Mouse (Mus musculus) mesoderm, embryonic 11.5 days (tissue): ENCODE measurements around the gene Mroh3.

ENCODE experiments used
- DNase-seq: peaks from one replicate; pipeline ENCODE4 v3.0.0-alpha.2; 2012; ENCODE audit warnings: low read depth, low spot score

The Mroh3 gene

DNA sequence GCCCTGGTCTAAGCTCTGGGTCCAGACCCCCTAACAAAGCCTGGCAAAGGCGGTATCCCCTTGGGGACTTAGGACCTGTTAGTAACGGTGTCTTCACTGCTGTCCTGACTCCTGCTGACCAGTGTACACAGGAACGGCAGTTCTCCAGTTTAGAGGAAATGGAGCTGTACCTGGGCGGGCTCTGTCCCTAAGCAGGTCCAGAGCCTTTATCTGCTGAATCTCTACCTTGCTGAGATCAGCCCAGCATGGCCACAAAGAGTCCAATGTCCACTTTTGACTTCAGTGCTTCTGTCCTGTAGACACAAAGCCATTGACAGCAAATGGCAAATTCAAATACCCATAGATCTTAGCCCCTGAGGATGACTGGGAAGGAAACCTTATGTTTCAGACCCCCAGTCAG lies 55.7 kb downstream of the Mroh3 start:
- no peak for DNase-seq

DNA sequence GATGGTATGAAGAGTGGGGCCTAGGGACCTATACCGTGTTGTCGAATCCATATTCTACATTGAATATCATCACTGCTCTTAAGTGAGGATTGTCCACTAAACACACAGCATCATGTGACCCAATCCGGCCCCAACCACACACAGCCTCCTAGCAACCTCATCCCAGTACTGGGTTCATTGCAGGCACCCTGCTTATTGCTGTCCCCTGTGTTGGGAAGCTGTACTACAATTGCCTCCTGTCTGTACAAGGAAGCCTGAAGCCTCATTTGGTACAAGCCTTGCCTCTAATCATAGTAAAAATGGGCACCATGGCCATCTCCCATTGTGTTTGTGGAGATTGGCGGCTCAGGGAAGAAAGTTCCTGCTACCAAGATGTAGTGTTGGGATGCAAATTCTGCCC lies 56.3 kb downstream of the Mroh3 start:
- no peak for DNase-seq

DNA sequence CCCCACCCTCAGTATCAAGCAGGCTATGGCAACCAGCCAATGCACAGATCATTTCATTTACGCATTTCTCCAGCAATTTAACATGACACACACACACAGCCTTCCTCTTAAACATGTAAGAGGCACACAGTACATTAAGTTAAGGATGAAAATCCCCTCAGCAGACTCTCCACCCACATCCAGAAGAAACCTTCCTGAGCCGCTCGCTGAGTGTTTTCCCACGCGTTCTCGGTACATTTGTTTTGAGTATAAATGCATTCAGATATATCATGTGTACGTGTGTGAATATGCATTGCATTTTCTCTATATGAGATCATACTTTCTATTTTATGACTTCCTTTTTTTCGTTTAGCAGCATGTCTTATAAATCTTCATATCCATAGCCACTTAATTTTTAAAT lies 61.3 kb downstream of the Mroh3 start:
- DNase-seq, result no peak

DNA sequence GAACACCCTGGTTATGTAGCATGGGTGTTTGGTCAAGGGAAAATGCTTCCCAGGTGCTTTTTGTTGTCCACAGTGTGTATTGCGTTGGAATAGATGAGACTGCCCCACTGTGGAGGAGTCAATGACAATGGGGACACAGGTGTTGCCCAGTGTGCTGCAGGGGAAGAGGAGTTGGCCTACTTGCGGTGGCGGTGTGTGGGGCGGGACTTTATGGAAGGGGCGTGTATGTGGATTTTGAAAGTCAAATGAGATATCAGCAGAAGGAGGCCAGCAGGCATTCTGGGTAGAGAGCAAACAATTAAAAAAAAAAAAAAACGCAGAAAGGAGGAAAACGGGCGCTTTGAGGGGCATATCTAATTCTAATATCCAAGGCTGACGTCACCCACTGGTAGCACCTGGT lies 62.9 kb downstream of the Mroh3 start:
- no peak for DNase-seq

DNA sequence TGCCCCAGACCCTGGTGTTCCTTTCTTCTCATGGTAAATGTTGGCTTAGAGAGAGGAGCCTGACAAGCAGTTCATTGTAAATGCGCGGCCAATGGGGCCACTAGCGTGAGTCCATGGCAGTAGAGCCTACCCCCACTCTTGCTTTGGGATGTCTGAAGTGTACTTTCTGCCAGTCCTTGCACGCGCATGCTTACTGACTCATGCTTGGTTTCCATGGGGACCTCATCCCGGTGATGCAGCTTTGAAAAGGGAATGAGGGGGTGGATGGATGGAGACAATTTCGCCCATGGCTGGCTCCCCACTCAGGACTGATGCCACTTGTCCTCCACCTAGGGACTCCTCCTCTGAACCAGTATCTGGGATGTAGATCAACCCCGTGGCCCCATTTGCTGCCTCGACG lies 69.1 kb downstream of the Mroh3 start:
- DNase-seq, result no peak

DNA sequence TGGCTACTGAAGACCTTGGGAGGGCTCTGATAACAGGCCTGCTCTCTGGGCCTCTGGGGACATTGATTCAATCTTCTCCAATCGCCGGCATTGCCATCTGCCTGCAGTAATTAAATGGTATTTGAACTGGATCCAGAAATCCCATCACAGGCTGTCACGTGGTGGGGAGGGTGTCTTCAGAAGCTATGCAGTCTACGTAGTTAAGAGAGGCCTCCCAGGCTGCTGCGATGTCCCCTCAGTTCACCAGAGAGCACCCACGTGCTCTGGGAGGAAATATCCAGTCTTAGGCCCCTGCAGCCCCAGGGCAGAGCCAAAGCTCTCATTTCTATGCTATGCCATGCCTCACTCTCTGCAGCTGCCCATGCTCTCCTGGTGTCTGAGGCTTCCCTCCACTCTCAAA lies 70.3 kb downstream of the Mroh3 start:
- DNase-seq, result no peak

DNA sequence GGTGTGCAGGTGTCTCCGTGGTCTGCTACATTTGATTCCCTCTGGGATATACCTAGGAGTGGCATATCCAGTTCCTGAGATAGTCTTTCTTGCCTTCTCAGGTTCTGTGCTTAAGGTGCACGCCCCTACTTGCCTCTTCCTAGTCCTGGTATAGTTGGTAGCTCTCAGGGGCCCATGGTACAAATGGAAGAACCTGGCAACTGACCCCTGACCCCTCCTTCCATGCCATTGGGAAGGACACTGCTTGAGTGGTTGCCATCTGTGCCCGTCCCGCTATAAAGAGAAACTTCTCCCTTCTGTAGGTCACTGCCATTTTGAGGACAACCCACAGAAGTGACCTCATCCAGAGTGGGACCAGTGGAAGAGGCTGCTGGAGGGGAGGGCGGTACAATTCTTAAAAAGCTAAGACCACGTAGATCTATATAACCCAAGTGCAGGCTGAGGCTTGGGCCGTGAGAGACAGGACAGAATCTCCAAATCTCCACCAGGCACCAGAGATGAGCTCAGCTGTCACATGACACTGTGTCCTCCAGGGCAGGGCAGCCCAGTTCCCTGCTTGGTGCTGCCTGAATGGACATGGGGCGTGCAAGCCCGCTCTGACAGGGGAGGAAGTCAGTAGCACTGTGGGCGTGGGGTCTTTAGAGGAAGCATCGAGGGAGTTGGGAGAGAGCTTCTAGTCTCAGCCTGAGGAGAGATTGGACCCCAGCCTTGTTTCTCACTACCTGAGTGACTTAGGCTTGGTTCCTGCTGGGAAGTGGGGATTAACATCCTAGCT lies 71.3 kb downstream of the Mroh3 start:
- no peak for DNase-seq

DNA sequence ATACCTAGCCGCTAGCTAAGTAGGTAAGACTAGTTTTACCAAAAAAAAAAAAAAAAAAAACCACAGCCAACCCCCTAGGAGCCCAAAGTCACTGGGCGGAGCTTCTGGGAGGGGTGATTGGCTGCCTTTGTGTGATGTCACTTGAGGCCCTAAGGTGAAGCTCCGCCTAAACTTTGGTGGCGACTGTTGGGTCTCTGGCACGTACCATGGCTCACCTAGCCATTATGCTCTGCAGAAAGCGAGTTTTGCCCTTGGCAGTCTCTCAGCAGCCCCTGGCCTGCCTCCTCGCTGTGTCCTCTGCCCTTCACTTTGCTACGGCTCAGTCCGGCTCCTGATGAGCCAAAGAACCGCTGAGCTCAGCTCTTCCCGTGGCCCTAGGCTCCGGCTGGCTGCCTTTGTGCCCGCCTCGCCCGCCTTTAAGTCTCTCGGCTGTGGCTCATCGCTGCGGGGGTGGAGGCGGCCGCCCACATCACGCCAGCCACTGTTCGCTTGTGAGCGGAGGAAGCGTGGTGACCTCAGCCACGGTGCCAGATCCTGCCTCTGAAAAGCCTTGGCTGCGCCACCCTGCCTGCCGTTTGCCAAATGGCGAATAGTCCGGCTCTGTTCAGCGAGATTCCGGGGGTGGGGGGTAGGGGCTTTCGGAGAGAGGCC lies 72.5 kb downstream of the Mroh3 start:
- DNase-seq, result peak; percentile 86

DNA sequence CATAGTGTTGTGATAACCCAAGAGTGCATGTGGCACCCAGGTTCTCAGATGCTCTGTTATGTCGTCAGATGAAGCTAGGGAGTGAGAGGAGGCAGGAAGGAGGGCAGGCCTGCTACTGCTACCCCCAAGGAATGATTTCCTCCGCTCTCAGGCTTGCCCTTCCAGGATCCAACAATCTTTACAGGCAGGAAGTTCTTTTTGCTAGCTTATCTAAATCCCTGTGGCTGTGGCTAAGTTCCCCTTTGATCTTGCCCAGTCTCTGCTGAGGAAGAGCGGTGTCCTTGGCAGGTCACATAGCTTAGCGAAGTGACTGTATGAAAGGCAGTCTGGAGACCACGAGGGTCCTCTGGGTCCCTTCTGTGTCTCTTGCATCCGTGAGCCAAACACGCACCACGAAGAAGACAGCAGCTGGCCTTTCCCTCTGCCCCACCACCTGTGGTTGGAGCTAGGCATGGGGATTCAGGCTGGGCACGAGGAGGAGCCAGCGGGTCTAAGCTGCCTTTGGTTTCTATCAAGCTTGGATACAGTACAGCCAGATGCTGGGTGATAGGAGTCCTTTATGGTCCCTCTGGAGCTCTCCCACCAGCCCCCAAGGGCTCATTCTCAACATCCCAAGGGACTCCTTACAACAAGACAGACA lies 74.3 kb downstream of the Mroh3 start:
- no peak for DNase-seq

DNA sequence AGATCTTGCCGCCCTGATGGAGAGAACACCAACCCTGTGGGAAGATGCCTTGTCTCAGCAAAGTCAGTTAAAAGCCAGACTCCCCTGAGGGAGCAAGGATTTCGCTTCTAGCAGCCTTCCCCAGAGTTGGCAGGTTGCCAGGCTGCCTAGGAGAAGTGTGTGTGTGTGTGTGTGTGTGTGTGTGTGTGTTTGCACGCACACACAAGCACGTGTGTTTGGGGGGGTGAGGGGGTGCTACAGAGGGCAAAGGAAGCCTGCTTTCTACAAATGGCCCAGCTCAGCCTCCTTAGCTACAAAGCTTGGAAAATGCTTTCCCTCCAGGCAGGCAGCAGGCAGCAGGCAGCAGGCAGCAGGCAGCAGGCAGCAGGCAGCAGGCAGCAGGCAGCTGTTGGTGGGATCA lies 75.1 kb downstream of the Mroh3 start:
- DNase-seq, result peak; percentile 73

DNA sequence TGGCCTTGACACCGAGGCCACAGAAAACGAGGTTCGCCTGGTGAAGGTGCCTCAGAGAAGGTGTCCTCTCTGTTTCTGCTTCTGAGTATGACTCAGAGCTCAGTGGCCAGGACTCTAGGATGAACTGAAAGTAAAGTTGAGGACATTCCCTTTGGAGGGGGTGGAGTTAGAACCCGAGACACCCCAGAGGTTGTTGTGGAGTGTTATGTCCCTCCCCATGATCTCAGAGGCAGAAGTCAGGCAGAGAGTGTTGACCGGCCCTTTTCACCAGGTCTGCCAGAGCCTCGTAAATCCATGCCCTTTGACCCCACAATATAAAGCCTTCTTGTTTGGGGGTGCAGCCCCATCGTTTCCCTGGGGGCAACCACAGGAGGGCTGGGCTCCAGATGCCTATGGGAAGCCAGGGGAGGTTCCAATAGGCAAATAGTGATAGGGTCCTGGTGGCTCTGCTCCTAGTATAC lies 75.5 kb downstream of the Mroh3 start:
- peak; percentile 58 for DNase-seq

DNA sequence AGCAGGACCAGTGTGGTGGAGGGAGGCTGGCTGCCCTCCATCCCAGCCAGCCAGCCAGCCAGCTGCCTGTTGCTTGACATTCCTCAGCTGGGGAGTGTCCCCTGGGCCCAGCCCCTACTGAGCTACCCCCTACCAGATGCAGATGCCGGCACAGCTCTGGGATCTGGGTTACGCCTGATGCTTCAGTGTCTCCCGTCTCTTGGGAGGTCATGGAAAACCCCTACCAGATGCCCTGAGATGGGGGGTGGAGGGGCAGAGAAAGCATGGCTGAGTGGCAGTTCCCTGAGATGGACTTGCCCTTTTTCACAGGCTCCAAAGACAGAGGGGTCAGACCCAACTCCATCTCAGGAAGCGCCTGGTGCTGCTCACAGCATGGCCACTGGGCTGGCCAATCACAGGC lies 76.1 kb downstream of the Mroh3 start:
- peak; percentile 55 for DNase-seq

DNA sequence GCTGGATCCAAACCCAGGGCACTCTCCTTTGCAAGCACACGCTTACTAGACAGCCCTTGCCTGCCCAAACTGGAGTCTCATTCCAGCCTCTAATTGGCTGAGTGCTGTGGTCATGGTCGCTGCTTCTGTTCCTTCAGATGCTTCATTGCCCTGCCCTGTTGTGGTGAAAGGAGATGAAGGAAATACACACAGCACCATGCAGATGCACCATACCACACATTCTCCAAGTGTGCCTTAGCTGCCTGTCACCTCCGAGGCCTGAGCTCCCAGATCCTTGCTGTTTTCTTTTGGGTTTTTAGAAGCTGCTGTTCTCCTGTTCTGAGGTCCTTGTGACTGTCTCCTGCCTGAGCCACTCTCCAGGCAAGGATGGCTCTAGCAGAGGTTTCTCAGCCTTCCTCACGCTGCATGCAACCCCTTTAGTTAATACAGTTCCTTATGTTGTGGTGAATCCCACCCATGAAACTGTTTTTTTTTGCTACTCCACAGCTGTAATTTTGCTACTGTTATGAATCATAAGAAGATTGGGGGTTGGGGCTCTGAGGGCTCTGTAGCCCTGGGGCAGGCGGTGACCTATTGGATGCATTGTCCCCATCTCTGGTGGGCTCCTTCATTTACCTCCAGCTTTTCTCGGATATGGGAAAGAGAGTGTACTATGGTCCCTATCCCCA lies 76.7 kb downstream of the Mroh3 start:
- no peak for DNase-seq

DNA sequence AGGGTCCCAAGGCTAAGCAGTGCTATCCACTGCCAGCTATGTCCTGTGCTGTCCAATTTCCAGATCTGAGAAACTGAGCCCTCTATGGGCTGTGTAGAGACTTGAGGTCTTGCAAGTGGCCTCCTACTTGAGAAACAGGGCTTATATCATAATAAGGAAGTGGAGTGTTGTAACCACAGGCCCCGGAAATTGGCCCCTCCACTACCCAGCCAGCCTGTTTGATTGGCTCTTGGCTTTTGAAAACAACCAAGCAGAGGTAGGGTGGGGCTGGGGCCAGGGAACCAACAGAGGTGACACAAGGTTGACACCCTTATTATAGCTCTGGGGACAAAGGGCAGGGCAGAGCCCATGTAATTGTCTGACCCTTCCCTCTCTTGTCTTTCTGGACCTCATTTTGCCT lies 77.6 kb downstream of the Mroh3 start:
- no peak for DNase-seq

DNA sequence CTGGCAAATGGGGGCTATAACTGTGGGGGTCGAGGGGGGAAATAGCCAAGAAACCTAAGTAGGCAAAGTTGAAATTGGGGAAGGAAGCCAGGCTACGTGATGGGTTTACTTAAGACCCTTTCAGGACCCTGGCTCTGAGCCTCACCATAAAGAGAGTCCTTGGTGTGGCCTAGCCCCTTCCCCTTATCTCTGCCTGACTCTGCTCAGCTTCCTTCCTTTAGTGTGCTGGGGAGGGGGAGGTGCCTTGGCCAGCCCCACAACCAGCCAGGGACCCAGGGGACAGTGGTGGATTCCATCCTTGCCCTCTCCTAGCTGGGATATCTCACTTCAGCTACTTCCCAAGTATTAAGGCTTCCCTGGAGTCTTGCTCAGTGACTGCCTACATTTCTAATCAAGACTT lies 78.1 kb downstream of the Mroh3 start:
- no peak for DNase-seq

DNA sequence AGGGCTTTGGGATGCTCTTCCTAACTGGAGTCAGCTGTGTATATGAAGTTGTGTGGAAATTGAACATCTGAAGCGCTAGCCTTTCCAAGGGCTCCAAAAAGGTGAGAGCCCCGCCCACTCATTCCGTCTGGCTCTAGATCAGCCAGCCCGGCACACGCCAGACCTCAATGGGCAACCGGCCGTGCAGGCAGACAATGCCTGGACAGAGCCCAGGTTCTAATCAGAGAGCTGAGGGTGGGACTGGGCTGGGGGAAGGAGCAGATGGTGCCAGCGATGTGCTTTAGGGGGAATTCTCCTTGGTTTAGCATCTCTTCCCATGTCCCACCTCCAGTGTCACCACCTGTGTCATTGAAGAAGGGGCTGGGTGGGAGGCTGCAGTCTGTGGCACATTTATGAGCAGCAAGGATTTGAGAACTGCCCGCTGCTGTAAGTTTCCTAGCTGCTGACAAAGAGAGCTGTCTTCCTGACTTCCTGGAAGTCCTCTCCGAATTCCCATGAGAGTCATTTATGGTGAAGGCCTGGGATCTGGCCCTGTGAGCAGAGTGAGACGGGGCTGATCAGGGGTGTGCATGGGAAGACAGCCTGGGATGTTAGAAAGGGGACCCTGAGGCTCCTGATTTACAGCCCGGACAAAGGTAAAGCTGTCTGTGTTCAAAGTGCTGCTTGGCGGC lies 78.9 kb downstream of the Mroh3 start:
- no peak for DNase-seq

DNA sequence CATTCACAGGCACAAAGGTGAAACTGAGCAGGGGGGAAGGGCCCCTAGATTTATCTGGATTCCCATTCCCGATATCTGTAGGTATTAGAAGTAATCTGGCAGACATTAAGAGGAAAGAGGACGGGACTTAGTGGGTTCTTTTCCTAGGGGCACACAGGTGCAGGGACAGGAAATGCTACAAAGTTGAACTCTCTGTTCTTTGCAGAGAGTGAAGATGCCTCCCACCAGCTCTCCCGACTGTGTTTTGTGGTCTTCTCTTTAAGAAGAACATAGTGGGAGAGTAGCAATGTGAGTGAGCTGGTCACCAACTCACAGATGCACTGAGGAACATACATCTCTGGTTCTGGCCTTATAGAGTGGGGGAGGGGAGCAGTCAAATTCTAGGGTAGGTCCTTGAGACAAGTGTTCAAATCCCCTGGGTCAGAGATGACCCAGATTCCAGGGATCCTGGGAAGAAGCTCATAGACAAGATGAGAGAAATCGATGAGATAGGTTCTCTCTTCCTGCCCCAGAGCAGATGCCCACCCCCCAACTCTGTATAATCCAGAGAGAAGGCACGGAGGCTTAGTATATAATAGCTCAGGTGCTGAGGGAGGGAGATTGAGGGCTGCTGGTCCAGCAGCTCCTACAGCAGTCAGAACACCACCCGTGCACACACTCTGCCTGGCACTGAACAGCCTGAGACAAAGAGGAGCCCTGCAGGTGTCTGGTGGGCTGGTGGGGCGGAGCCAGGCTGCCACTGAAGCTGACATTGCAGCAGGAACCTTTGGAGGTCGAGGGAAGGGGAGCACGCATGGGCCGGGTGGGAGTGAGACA lies 80.0 kb downstream of the Mroh3 start:
- no peak for DNase-seq
